Mouse (Mus musculus) liver, embryonic 15.5 days (tissue): ENCODE measurements around the gene Igfn1. TPM values are rescaled to one million over a fixed set of nuclear protein-coding genes. Genes with fewer than 3 reads are reported as not detected.

Source experiments
- ATAC-seq: fragments of 200-750 bp; cut with Nextera tagmentation; 2 replicates; pipeline ENCODE4 v1.8.0; 2017; ENCODE audit warnings: moderate number of reproducible peaks, mild to moderate bottlenecking, moderate library complexity; ENCODE audit not compliant: insufficient read depth
- H3K27ac ChIP-seq: fragments of 300-500 bp; sonication (generic); replicated peaks from 2 replicates; pipeline ENCODE4 v1.5.1; 2015; ENCODE audit warnings: mild to moderate bottlenecking, inconsistent platforms
- H3K27me3 ChIP-seq: fragments of 300-500 bp; sonication (generic); 2 replicates; pipeline ENCODE4 v1.6.1; 2015; ENCODE audit warnings: mild to moderate bottlenecking, inconsistent platforms
- H3K36me3 ChIP-seq: fragments of 300-500 bp; sonication (generic); replicated peaks from 2 replicates; pipeline ENCODE4 v1.6.1; 2015; ENCODE audit warnings: moderate library complexity, mild to moderate bottlenecking, inconsistent platforms
- H3K4me1 ChIP-seq: fragments of 300-500 bp; sonication (generic); replicated peaks from 2 replicates; pipeline ENCODE4 v1.6.1; 2015; ENCODE audit warnings: inconsistent platforms
- H3K4me2 ChIP-seq: fragments of 300-500 bp; sonication (generic); 2 replicates; pipeline ENCODE4 v1.6.1; 2015; ENCODE audit warnings: moderate library complexity, mild to moderate bottlenecking, inconsistent platforms
- H3K4me3 ChIP-seq: fragments of 300-500 bp; sonication (generic); replicated peaks from 2 replicates; pipeline ENCODE4 v1.5.1; 2015; ENCODE audit warnings: mild to moderate bottlenecking, inconsistent platforms
- H3K9ac ChIP-seq: fragments of 300-500 bp; sonication (generic); 2 replicates; pipeline ENCODE4 v1.6.1; 2015; ENCODE audit warnings: moderate library complexity, mild to moderate bottlenecking, inconsistent platforms
- H3K9me3 ChIP-seq: fragments of 300-500 bp; sonication (generic); replicated peaks from 2 replicates; pipeline ENCODE4 v1.6.1; 2016; ENCODE audit warnings: inconsistent platforms
- WGBS: fragments of 180-500 bp; shearing (Covaris S2); methylation state at CpG from one replicate; pipeline ENCODE4 v1.1.7; 2015; ENCODE audit warnings: mixed read lengths; ENCODE audit not compliant: insufficient replicate concordance; 5-methylcytosine and 5-hydroxymethylcytosine counted together
- polyA plus RNA-seq: library from polyadenylated mRNA; unstranded; fragments of >200 nt; fragmentation: Nextera tagmentation; extraction: Ambion mirVana; gene quantifications from 2 replicates; pipeline ENCODE4 v1.2.1, GENCODE M21; 2015

Gene Igfn1
- polyA plus RNA-seq, 1 experiment from 2014 or later = not detected

DNA sequence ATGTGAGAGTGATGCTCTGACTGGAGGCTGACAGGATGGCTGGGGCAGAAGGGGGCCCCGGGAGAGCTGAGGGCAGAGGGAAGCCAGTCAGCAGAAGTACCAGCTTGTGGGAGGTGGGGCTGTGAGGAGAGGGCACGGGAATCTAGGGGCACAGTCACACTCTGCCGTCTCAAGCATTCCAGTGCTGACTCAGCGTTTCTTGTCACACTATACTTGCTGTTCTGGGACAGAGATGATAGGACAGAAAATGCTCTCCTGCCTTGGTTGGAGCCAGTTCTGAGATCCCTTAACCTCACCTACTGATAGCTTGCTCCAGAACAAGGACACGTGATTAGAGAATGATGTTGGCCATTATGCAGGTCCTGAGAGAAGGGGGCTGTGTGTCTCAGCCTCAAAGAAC is 43.0 kb downstream of the Igfn1 start:
- Histone ChIP-seq H3K4me1 (no peaks in the 10 kb centered on the region), H3K4me3 (no peak overlapping the region), H3K27me3 (peaks cover 80% of the 10 kb centered on the region), H3K27ac (no peak overlapping the region), H3K9me3 (no peaks in the 10 kb centered on the region), H3K36me3 (no peaks in the 10 kb centered on the region), H3K9ac (no peak overlapping the region), H3K4me2 (no peak overlapping the region)
- ATAC-seq = no peak
- 35% methylated on average over 5 of the region's 5 CpGs for WGBS

DNA sequence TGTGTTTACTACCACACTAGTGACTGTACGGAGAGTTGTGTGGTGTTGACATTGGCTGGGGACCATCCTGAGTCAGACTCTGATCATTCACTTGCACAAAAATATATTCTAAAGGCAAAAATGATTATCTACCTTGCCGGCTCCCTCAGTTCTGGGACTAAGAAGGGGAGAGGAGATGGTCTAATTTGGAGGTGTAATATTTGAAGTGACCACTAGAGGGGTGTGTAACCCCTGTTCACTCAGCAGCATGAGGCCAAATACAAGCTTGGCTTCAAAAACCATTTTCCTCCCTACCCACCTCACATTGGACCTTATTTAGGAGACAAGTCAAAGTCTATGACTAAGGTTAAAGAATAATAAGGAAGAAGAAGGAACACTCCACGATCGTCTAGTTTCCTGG is 47.7 kb downstream of the Igfn1 start:
- H3K9ac ChIP-seq = no peak overlapping the region
- H3K4me3 ChIP-seq = no peak overlapping the region
- no peak for ATAC-seq
- H3K9me3 ChIP-seq = no peaks in the 10 kb centered on the region
- peaks cover 69% of the 10 kb centered on the region for H3K27me3 ChIP-seq
- no peak overlapping the region for H3K27ac ChIP-seq
- no peaks in the 10 kb centered on the region for H3K4me1 ChIP-seq
- WGBS = 35% methylated on average over 4 of the region's 4 CpGs
- H3K36me3 ChIP-seq = no peaks in the 10 kb centered on the region
- no peak overlapping the region for H3K4me2 ChIP-seq

DNA sequence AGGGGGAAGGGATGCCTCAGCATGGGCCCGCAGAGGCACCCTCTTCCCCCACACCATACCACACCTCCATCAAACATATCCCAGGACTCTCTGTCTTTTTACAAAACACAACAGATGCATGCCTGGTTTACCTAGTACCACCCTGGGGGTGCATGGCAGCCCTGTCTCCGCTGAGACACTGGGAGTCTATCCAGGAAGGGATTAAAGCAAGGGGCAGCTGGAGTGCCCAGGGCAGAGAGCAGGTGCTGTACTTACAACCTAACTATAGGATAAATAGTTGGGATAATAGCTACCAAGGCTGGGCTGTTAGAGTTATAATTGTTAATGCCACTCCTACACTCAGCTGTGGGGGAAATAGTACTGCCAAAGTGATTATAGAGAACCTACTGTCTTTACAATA is 57.3 kb downstream of the Igfn1 start:
- Histone ChIP-seq H3K4me2 (no peak overlapping the region), H3K27me3 (peaks cover 40% of the 10 kb centered on the region)
- WGBS = 53% methylated on average over 2 of the region's 2 CpGs

DNA sequence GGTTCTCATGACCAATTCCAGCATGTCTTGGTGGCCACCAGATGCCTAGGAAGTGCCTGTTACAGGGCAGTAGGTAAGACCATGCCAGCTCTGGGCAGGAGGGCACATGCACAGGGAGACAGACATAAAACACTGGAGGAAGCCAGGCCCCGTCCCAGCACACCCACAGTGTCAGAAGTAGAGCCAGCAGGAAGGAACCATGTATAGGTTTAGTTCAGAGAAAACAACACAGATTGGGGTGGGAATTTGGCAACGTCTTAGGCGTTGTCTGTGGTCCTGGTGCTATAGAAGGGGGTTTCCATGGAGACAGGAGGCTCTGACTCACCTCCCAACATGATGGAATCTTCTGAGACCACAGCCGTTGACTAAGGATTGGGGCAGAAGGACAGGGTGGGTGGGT is 59.9 kb downstream of the Igfn1 start:
- Histone ChIP-seq H3K27me3 (peaks cover 32% of the 10 kb centered on the region), H3K36me3 (no peaks in the 10 kb centered on the region), H3K4me2 (no peak overlapping the region), H3K4me3 (no peak overlapping the region), H3K9me3 (no peaks in the 10 kb centered on the region), H3K27ac (no peak overlapping the region), H3K9ac (no peak overlapping the region), H3K4me1 (peaks cover 42% of the 10 kb centered on the region)
- 51% methylated on average over 4 of the region's 4 CpGs for whole genome bisulfite sequencing
- ATAC-seq = no peak

More for the DNA sequence above, 57.3 kb downstream of the Igfn1 start:
- no peaks in the 10 kb centered on the region for H3K36me3 ChIP-seq
- no peak for ATAC-seq
- H3K27ac ChIP-seq = no peak overlapping the region
- H3K4me1 ChIP-seq = peaks cover 19% of the 10 kb centered on the region
- no peak overlapping the region for H3K9ac ChIP-seq
- H3K4me3 ChIP-seq = no peak overlapping the region
- no peaks in the 10 kb centered on the region for H3K9me3 ChIP-seq

DNA sequence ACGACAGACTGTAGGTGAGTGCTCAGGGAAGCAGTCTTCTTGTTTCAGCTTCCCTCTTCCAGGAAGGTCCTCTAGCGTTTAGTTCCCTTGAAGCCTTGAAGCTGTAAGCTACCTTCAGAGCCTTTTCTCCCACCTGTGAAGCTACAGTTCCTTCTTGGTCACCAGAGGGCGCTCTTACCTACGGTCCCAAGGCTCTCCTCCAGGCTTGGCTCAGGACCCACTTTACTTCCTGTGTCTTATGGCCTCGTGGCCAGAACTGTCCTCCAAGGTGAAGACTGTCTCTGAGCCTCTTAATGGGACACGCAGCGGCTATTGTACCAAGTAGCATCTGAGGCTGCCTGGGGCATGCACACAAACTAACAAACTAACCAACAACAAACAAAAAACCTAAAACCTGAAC is 60.4 kb downstream of the Igfn1 start:
- Histone ChIP-seq H3K4me1 (peaks cover 48% of the 10 kb centered on the region), H3K36me3 (no peaks in the 10 kb centered on the region), H3K27me3 (peaks cover 28% of the 10 kb centered on the region), H3K27ac (no peak overlapping the region), H3K4me3 (no peak overlapping the region), H3K9me3 (no peaks in the 10 kb centered on the region), H3K9ac (no peak overlapping the region), H3K4me2 (no peak overlapping the region)
- no peak for ATAC-seq
- 10% methylated on average over 7 of the region's 7 CpGs for WGBS

DNA sequence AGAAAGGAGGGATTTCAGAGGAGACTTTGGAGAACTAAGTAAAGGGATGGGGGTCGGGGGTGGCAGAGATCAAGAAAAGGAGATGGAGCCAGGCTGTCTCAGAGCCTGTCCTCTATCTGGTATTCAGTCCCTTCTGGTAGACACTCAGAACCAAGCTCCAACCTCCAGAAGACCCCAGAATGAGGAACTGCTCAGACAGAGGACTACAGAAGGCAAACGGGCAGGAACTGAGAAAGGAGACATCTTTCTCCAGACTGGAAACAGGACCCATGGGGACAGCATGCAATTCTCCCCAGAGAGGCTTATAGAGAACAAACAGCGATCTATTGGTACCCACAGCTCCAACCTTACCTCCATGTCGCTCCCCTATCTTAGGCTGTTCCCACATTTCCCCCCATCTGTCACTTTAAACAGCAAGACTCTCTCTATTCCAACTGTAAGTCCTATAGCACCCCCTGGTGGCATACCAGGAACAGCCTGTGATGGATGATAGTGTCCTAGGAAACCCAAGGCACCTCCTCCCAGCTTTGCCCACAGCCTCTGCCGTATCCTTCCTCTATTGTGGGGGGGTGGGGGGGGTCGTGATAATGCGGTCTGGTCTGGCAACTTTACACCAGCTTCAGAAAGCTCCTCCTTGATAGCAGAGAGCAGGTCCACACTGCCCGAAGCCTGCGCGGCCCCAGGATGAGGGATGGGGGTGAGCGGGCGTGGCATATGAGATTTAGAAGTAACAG is 61.4 kb downstream of the Igfn1 start:
- H3K4me1 ChIP-seq = peaks cover 58% of the 10 kb centered on the region
- H3K27ac ChIP-seq = no peak overlapping the region
- no peak for ATAC-seq
- H3K4me3 ChIP-seq = no peak overlapping the region
- 36% methylated on average over 12 of the region's 12 CpGs for WGBS
- H3K27me3 ChIP-seq = peaks cover 23% of the 10 kb centered on the region
- H3K4me2 ChIP-seq = no peak overlapping the region
- H3K9ac ChIP-seq = no peak overlapping the region
- no peaks in the 10 kb centered on the region for H3K36me3 ChIP-seq
- no peaks in the 10 kb centered on the region for H3K9me3 ChIP-seq

DNA sequence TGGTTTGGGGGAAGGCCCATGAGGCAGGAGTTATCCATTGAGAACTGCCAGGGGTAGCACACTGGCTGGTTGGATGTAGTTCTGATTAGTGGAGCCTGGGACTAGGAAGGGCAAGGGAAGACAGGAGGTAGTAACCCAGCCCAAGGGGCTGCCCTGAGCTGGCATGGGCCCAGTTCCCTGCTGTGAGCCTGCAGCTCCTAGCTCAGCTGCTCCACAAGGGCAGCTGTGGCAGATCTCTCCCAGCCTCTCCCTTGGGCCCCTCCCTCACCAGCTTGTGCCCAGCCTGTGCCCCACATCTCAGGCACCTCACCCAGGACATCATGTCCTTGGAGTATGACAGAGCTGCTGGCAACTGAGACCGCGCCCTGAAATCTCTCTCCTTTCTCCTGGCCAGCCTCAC is 62.4 kb downstream of the Igfn1 start:
- Histone ChIP-seq H3K36me3 (no peaks in the 10 kb centered on the region), H3K4me3 (no peak overlapping the region), H3K4me2 (no peak overlapping the region), H3K27me3 (peaks cover 16% of the 10 kb centered on the region), H3K27ac (peak overlapping the region; percentile 48), H3K9ac (no peak overlapping the region), H3K4me1 (peaks cover 60% of the 10 kb centered on the region), H3K9me3 (no peaks in the 10 kb centered on the region)
- no peak for ATAC-seq
- 91% methylated on average over 2 of the region's 2 CpGs for WGBS

DNA sequence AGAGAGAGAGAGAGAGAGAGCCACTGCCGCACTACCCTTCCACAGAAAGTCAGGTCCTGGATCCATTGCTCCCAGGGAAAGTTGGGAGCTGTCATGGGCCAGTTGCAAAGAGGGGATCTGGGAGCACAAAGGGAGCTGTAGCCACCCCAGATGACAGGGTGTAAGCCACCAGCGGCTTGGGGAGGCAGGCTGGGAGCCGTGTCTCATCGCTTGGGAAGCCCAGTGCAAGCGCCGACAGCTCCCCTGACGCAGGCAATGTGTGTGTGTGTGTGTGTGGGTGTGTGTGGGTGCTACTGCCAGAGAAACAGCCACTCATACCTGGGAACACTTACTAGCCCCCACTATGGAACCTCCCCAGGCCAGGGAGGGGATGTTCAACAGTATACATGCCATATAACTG is 64.0 kb downstream of the Igfn1 start:
- Histone ChIP-seq H3K4me3 (peak overlapping the region; percentile 32), H3K4me2 (peak overlapping the region; percentile 71), H3K36me3 (no peaks in the 10 kb centered on the region), H3K9ac (peak overlapping the region; percentile 45), H3K27ac (peak overlapping the region; percentile 98), H3K4me1 (peaks cover 66% of the 10 kb centered on the region), H3K9me3 (no peaks in the 10 kb centered on the region), H3K27me3 (peaks cover 24% of the 10 kb centered on the region)
- ATAC-seq = peak; percentile 62
- 12% methylated on average over 7 of the region's 7 CpGs for WGBS

DNA sequence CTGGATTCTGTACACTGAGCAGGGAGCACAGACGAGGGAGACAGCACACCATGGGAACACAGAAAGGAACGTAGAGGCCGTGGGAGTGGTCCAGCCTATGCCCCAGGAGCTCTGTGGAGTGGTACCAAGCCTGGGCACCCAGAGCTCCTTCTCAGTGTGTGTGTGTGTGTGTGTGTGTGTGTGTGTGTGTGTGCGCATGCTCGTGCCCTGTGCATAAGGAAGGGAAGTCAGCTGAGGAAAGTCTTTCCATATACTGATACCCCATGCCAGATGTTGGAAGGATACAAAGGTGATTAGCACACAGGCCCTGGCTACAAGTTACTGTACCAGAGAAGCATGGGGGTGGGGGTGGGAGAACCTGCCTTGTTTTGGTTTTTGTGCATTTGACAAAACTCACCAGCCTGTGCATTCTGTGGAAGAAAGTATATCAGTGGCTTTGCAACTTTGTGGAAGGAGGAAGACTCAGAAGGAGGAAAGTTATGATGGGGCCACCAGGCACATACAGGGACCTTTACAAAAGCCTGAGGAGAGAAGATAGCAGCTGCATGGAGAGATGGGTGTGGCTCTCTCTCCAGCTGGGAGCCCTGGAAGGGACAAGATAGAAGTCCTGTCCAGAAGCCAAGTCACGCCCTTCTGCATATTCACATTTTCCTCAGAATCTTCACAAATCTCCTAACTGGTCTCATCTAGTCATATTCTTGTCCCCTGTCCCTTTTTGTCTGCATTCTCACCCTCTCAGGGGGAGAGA is 64.7 kb downstream of the Igfn1 start:
- 26% methylated on average over 6 of the region's 6 CpGs for WGBS
- H3K4me2 ChIP-seq = peak overlapping the region; percentile 71
- no peaks in the 10 kb centered on the region for H3K9me3 ChIP-seq
- H3K27me3 ChIP-seq = peaks cover 28% of the 10 kb centered on the region
- peak overlapping the region; percentile 98 for H3K27ac ChIP-seq
- peak; percentile 97 for ATAC-seq
- H3K9ac ChIP-seq = peak overlapping the region; percentile 58
- H3K4me3 ChIP-seq = peak overlapping the region; percentile 32
- no peaks in the 10 kb centered on the region for H3K36me3 ChIP-seq
- peaks cover 72% of the 10 kb centered on the region for H3K4me1 ChIP-seq

DNA sequence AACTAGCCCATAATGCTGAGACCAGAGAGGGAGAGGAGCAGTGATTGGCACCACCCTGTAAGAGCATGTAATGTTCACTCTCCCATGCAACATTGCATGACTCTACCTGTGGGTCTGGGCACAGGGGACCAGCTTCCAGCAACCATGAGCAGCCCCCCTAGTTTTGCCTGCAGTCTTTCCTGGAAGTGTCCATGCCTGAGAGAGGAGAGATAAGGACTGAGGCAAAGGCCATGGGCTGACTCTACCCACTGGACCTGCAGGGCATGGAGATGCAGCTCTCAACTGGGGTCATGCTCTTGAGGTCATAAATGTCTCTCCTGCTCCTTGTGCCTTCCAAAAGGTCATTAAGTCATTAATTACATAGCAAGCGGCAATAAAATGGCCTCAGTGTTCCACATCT is 70.1 kb downstream of the Igfn1 start:
- Histone ChIP-seq H3K9me3 (no peaks in the 10 kb centered on the region), H3K27ac (no peak overlapping the region), H3K27me3 (peaks cover 56% of the 10 kb centered on the region), H3K4me1 (peaks cover 38% of the 10 kb centered on the region), H3K9ac (no peak overlapping the region), H3K4me2 (no peak overlapping the region), H3K4me3 (no peak overlapping the region), H3K36me3 (no peaks in the 10 kb centered on the region)
- ATAC-seq = no peak
- 28% methylated on average over 1 of the region's 1 CpGs for WGBS

DNA sequence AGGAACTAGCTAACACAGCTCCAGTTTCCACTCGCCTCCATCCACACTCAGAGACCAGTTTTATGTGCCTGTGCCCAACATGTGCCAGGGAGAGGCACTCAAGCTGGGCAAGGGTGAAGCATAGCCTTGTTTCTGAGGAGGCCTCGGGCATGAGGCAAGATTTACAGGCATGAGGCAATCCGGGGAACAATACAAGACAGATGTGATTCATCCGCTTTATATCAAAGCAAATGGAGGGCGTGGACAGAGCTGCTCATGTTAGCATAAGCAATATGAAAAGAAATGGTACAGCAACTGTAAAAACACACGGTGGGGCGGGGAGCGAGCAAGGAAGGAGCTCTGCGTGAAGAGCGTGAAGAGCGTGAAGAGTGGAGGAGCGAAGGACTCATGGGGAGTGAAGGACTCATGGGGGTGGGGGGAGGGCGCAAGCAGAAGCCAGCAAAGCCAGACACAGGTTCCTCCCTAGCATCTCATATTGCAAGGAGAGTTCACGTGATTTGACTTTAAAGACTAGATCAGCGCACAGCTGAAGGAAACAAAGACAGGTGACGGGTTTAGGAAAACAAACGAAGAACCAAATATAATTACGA is 72.3 kb downstream of the Igfn1 start:
- Histone ChIP-seq H3K4me2 (no peak overlapping the region), H3K4me3 (no peak overlapping the region), H3K9me3 (no peaks in the 10 kb centered on the region), H3K36me3 (no peaks in the 10 kb centered on the region), H3K27me3 (peaks cover 79% of the 10 kb centered on the region), H3K9ac (no peak overlapping the region), H3K4me1 (peaks cover 23% of the 10 kb centered on the region), H3K27ac (no peak overlapping the region)
- WGBS = 75% methylated on average over 18 of the region's 18 CpGs
- no peak for ATAC-seq
